Mouse (Mus musculus) fat pad, adult 2 months (tissue): ENCODE measurements around the gene Sertad2.
A peak's percentile ranks its signal among the peaks of the same experiment; 100 is the strongest.

Experiments used
- DNase-seq: peaks from one replicate; pipeline ENCODE4 v3.0.0-alpha.2; 2011; ENCODE audit warnings: low read depth, low spot score; ENCODE audit errors: extremely low read depth

The Sertad2 gene

GRCm38 (mm10) chr11:20542739-20543452 lies at the start of gene Sertad2:
Sertad2 (plus strand) TSS chr11:20543253.
- peak; percentile 93 for DNase-seq

GRCm38 (mm10) chr11:20493922-20494626 lies 49.0 kb upstream of the Sertad2 start:
- no peak for DNase-seq

GRCm38 (mm10) chr11:20500516-20500915 lies 42.5 kb upstream of the Sertad2 start:
- DNase-seq = no peak

GRCm38 (mm10) chr11:20501160-20501955 lies 41.7 kb upstream of the Sertad2 start:
- no peak for DNase-seq

GRCm38 (mm10) chr11:20513574-20513973 lies 29.5 kb upstream of the Sertad2 start:
- DNase-seq = no peak

- DNase-seq = no peak
Observed at GRCm38 (mm10) chr11:20514757-20515156, 28.3 kb upstream of the Sertad2 start.

GRCm38 (mm10) chr11:20521321-20521720 lies 21.7 kb upstream of the Sertad2 start:
- DNase-seq = no peak

- DNase-seq = no peak
Observed at GRCm38 (mm10) chr11:20522750-20523149, 20.3 kb upstream of the Sertad2 start.

- DNase-seq = no peak
Observed at GRCm38 (mm10) chr11:20524435-20524834, 18.6 kb upstream of the Sertad2 start.

- DNase-seq = no peak
Observed at GRCm38 (mm10) chr11:20525909-20526308, 17.1 kb upstream of the Sertad2 start.

GRCm38 (mm10) chr11:20527901-20528300 lies 15.2 kb upstream of the Sertad2 start:
- DNase-seq = no peak

GRCm38 (mm10) chr11:20531682-20531991 lies 11.4 kb upstream of the Sertad2 start:
- no peak for DNase-seq

GRCm38 (mm10) chr11:20531992-20532881 lies 10.8 kb upstream of the Sertad2 start:
- no peak for DNase-seq

GRCm38 (mm10) chr11:20533231-20533630 lies 9.8 kb upstream of the Sertad2 start:
- DNase-seq = no peak

GRCm38 (mm10) chr11:20537221-20537620 lies 5.8 kb upstream of the Sertad2 start:
- no peak for DNase-seq

GRCm38 (mm10) chr11:20538496-20538895 lies 4.6 kb upstream of the Sertad2 start:
- DNase-seq = no peak

GRCm38 (mm10) chr11:20541280-20541679 lies 1.8 kb upstream of the Sertad2 start:
- peak; percentile 74 for DNase-seq

- DNase-seq = peak; percentile 82
Observed at GRCm38 (mm10) chr11:20541995-20542637, 937 bp upstream of the Sertad2 start.

- DNase-seq = no peak
Observed at GRCm38 (mm10) chr11:20543453-20544120, 534 bp downstream of the Sertad2 start.

- no peak for DNase-seq
Observed at GRCm38 (mm10) chr11:20544376-20544775, 1.3 kb downstream of the Sertad2 start.
